Comparison of ENCODE assay signal across 11 mouse cellular contexts in the genomic region with DNA sequence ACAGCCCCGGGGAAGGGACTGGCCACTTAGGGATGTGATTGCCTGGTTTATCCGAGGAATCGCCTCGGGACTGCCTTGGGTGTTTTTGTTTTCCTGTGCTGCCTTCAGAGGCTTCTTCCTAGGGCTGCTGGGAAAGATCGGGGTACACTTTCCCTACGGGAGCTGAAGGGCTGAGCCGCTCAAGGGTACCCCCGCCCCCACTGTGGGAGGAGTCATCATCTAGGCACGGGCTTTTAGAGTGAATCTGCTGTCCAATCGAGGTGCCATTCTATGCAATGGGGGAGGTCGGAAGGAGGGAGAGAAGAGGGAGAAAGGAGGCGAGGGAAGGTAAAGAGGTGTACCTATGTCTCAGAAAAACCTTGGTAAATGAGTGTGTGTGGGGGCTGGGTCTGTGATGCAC. TPM values are rescaled to one million over a fixed set of nuclear protein-coding genes. Genes with fewer than 3 reads are reported as not detected.
DNase-seq lines count a peak whose midpoint lies in the region; ATAC-seq and TF ChIP-seq lines count a peak whose summit lies in the region.
"Had no signal": no experiment of that assay in that cellular context is flagged by ENCODE, and none has a peak within 500 bp of the region (broad histone marks: within the 10 kb centered on the region; RNA-seq: fewer than 3 reads in every experiment).

No protein-coding gene starts in this region.

- TF ChIP-seq EP300 in lung, postnatal 0 days (IDR thresholded peaks at IDR 0.05), result no peak

- peaks cover 98% of the 10 kb centered on the region for H3K27me3 ChIP-seq in embryonic facial prominence, embryonic 10.5 days (replicated peaks; ENCODE audit: low read depth, poor library complexity, severe bottlenecking)
- peaks cover 74% of the 10 kb centered on the region for H3K27me3 ChIP-seq in hindbrain, embryonic 14.5 days (ENCODE audit: control insufficient read depth, insufficient read depth, low read length)
- H3K27me3 ChIP-seq in midbrain, postnatal 0 days (ENCODE audit: insufficient read depth, low read length), result peaks cover 25% of the 10 kb centered on the region
- H3K27me3 ChIP-seq in heart, embryonic 11.5 days (ENCODE audit: control insufficient read depth, insufficient read depth, low read length), result peaks cover 94% of the 10 kb centered on the region
- peaks cover 59% of the 10 kb centered on the region for H3K27me3 ChIP-seq in lung, postnatal 0 days (replicated peaks; ENCODE audit: insufficient read depth, low read length)

- H3K4me2 ChIP-seq in hindbrain, embryonic 14.5 days (replicated peaks), result peak overlapping the region; percentile 66
- H3K4me2 ChIP-seq in midbrain, postnatal 0 days (ENCODE audit: low read depth, low read length, poor library complexity, severe bottlenecking), result peak overlapping the region; percentile 51
- H3K4me2 ChIP-seq in heart, embryonic 11.5 days, result no peak overlapping the region
- H3K4me2 ChIP-seq in lung, postnatal 0 days (replicated peaks; ENCODE audit: low read depth, low read length), result no peak overlapping the region

- H3K36me3 ChIP-seq in embryonic facial prominence, embryonic 10.5 days (replicated peaks), result no peaks in the 10 kb centered on the region
- H3K36me3 ChIP-seq in hindbrain, embryonic 14.5 days (replicated peaks; ENCODE audit: control insufficient read depth, insufficient read depth), result 0 out of 2 replicates have a peak, but pooled peaks cover 7% of the 10 kb centered on the region
- H3K36me3 ChIP-seq in midbrain, postnatal 0 days (ENCODE audit: insufficient read depth, low read length), result no peaks in the 10 kb centered on the region
- H3K36me3 ChIP-seq in heart, embryonic 11.5 days (ENCODE audit: control insufficient read depth, insufficient read depth, low read length), result no peaks in the 10 kb centered on the region
- H3K36me3 ChIP-seq in lung, postnatal 0 days (ENCODE audit: insufficient read depth, low read length), result no peaks in the 10 kb centered on the region

- H3K4me3 ChIP-seq in embryonic facial prominence, embryonic 10.5 days, result 0 out of 2 replicates have a peak overlapping the region, but pooled peaks have one; percentile 29
- H3K4me3 ChIP-seq in hindbrain, embryonic 14.5 days (replicated peaks; ENCODE audit: low read length), result peak overlapping the region; percentile 54
- peak overlapping the region; percentile 40; the same call in 1 of the 2 replicates for H3K4me3 ChIP-seq in midbrain, postnatal 0 days (ENCODE audit: low read depth, low read length)
- no peak overlapping the region for H3K4me3 ChIP-seq in heart, embryonic 11.5 days (ENCODE audit: low read depth, low read length)
- no peak overlapping the region for H3K4me3 ChIP-seq in lung, postnatal 0 days (ENCODE audit: low read depth, low read length)

- peak; percentile 38 for DNase-seq in CD4-positive, CD25-positive, alpha-beta regulatory T cell, adult 2 months (ENCODE audit: low read depth, low spot score)
- peak; percentile 39 for DNase-seq in embryonic facial prominence, embryonic 10.5 days (ENCODE audit: low spot score)
- peak; percentile 63 for DNase-seq in hindbrain, embryonic 14.5 days (ENCODE audit: low spot score)
- peak; percentile 74 for DNase-seq in midbrain, postnatal 0 days (ENCODE audit: low spot score)
- no peak for DNase-seq in urinary bladder, postnatal 10 days (ENCODE audit: low spot score)
- DNase-seq in lung, postnatal 0 days (ENCODE audit: low spot score), result no peak
- DNase-seq: lung, adult 18-20 months had no signal

- peaks cover 29% of the 10 kb centered on the region for H3K4me1 ChIP-seq in embryonic facial prominence, embryonic 10.5 days
- H3K4me1 ChIP-seq in hindbrain, embryonic 14.5 days (replicated peaks; ENCODE audit: control insufficient read depth, insufficient read depth, low read length), result peaks cover 11% of the 10 kb centered on the region; the same call in 1 of the 2 replicates
- no peaks in the 10 kb centered on the region; the same call in 1 of the 2 replicates for H3K4me1 ChIP-seq in midbrain, postnatal 0 days (ENCODE audit: insufficient read depth, low read length)
- peaks cover 3% of the 10 kb centered on the region; the same call in 1 of the 2 replicates for H3K4me1 ChIP-seq in heart, embryonic 11.5 days (ENCODE audit: control insufficient read depth, insufficient read depth, low read length)
- H3K4me1 ChIP-seq in lung, postnatal 0 days (ENCODE audit: insufficient read depth, low read depth, low read length), result peaks cover 5% of the 10 kb centered on the region; the same call in 1 of the 2 replicates

- H3K27ac ChIP-seq in embryonic facial prominence, embryonic 10.5 days (replicated peaks), result no peak overlapping the region
- H3K27ac ChIP-seq in hindbrain, embryonic 14.5 days, result peak overlapping the region; percentile 97
- H3K27ac ChIP-seq in midbrain, postnatal 0 days (ENCODE audit: low read depth, low read length), result peak overlapping the region; percentile 4; the same call in 1 of the 2 replicates
- no peak overlapping the region for H3K27ac ChIP-seq in heart, embryonic 11.5 days (ENCODE audit: low read depth, low read length)
- no peak overlapping the region for H3K27ac ChIP-seq in lung, postnatal 0 days (ENCODE audit: low read length)

- ATAC-seq in CD4-positive, CD25-positive, alpha-beta regulatory T cell, adult 4 months, result no peak
- ATAC-seq in hindbrain, embryonic 14.5 days (ENCODE audit: low FRiP score), result peak; percentile 64
- ATAC-seq in midbrain, postnatal 0 days (ENCODE audit: low FRiP score), result peak; percentile 51
- ATAC-seq in heart, embryonic 11.5 days (replicated peaks; ENCODE audit: insufficient number of reproducible peaks, low FRiP score, low TSS enrichment), result no peak
- no peak for ATAC-seq in lung, postnatal 0 days
- ATAC-seq: intestine, embryonic 16.5 days had no signal

- no peaks in the 10 kb centered on the region for H3K9me3 ChIP-seq in embryonic facial prominence, embryonic 10.5 days
- no peaks in the 10 kb centered on the region for H3K9me3 ChIP-seq in hindbrain, embryonic 14.5 days (ENCODE audit: control insufficient read depth, low read length)
- no peaks in the 10 kb centered on the region for H3K9me3 ChIP-seq in midbrain, postnatal 0 days (ENCODE audit: low read length)
- H3K9me3 ChIP-seq in heart, embryonic 11.5 days (replicated peaks; ENCODE audit: control insufficient read depth, low read length), result no peaks in the 10 kb centered on the region
- no peaks in the 10 kb centered on the region for H3K9me3 ChIP-seq in lung, postnatal 0 days (ENCODE audit: low read length)

- WGBS in embryonic facial prominence, embryonic 10.5 days, result under 1% methylated on average over 12 of the region's 12 CpGs
- 0% methylated on average over 12 of the region's 12 CpGs for WGBS in hindbrain, embryonic 14.5 days
- 2% methylated on average over 12 of the region's 12 CpGs for WGBS in midbrain, postnatal 0 days
- WGBS in heart, embryonic 11.5 days (ENCODE audit: insufficient replicate concordance), result 2% methylated on average over 12 of the region's 12 CpGs
- 1% methylated on average over 12 of the region's 12 CpGs for WGBS in lung, postnatal 0 days

- TF ChIP-seq CTCF in midbrain, postnatal 0 days (IDR thresholded peaks at IDR 0.05), result no peak
- no peak for TF ChIP-seq CTCF in lung, postnatal 0 days (IDR thresholded peaks at IDR 0.05)

- peak overlapping the region; percentile 89 for H3K9ac ChIP-seq in hindbrain, embryonic 14.5 days
- H3K9ac ChIP-seq in midbrain, postnatal 0 days (replicated peaks; ENCODE audit: low read length, poor library complexity, severe bottlenecking), result no peak overlapping the region
- no peak overlapping the region for H3K9ac ChIP-seq in heart, embryonic 11.5 days (ENCODE audit: low read depth, low read length)
- no peak overlapping the region for H3K9ac ChIP-seq in lung, postnatal 0 days (replicated peaks; ENCODE audit: low read depth)

RNA-seq across cellular contexts. Expression of a gene that starts 5.7 kb away (rescaled TPM):
- not detected for polyA plus RNA-seq in CD4-positive, CD25-positive, alpha-beta regulatory T cell, adult 4 months (2017; shearing (Covaris generic))
- polyA plus RNA-seq in embryonic facial prominence, embryonic 10.5 days (2016; fragmentation: Nextera tagmentation; extraction: Ambion mirVana), result 0.05 and 0.15 TPM in 2 replicates
- 8.7 and 11.5 TPM in 2 replicates for polyA plus RNA-seq in hindbrain, embryonic 14.5 days (2014; fragmentation: Nextera tagmentation; extraction: Ambion mirVana)
- total RNA-seq in midbrain, postnatal 0 days (2014; rRNA removed), result 53.9 and 63.6 TPM in 2 replicates
- 14.3 and 14.4 TPM in 2 replicates for polyA plus RNA-seq in midbrain, postnatal 0 days (2015; fragmentation: Nextera tagmentation; extraction: Ambion mirVana)
- polyA plus RNA-seq in heart, embryonic 11.5 days (2014; fragmentation: Nextera tagmentation; extraction: Ambion mirVana), result 0.07 and 0.10 TPM in 2 replicates
- polyA plus RNA-seq in lung, postnatal 0 days (2015; fragmentation: Nextera tagmentation; extraction: Ambion mirVana), result not detected in 2 replicates
- polyA plus RNA-seq: gonadal fat pad, adult 2 months; intestine, embryonic 16.5 days had no signal

RNA-seq across cellular contexts. Expression of a gene that starts 8.4 kb away (rescaled TPM):
- 1 to 10 TPM; 2.1 to 2.9 TPM for polyA plus RNA-seq in CD4-positive, CD25-positive, alpha-beta regulatory T cell, adult 4 months (2017; shearing (Covaris generic))
- 14.4 and 16.7 TPM in 2 replicates for polyA plus RNA-seq in embryonic facial prominence, embryonic 10.5 days (2016; fragmentation: Nextera tagmentation; extraction: Ambion mirVana)
- 14.6 TPM in 2 replicates for polyA plus RNA-seq in hindbrain, embryonic 14.5 days (2014; fragmentation: Nextera tagmentation; extraction: Ambion mirVana)
- total RNA-seq in midbrain, postnatal 0 days (2014; rRNA removed), result 18.5 and 25.4 TPM in 2 replicates
- 8.8 and 10.6 TPM in 2 replicates for polyA plus RNA-seq in midbrain, postnatal 0 days (2015; fragmentation: Nextera tagmentation; extraction: Ambion mirVana)
- polyA plus RNA-seq in heart, embryonic 11.5 days (2014; fragmentation: Nextera tagmentation; extraction: Ambion mirVana), result 8.7 and 8.8 TPM in 2 replicates
- polyA plus RNA-seq in lung, postnatal 0 days (2015; fragmentation: Nextera tagmentation; extraction: Ambion mirVana), result 6.4 and 6.6 TPM in 2 replicates

RNA-seq across cellular contexts. Expression of a gene that starts 48.9 kb away (rescaled TPM):
- 100 to 1,000 TPM; 121 to 150 TPM for polyA plus RNA-seq in CD4-positive, CD25-positive, alpha-beta regulatory T cell, adult 4 months (2017; shearing (Covaris generic))
- polyA plus RNA-seq in embryonic facial prominence, embryonic 10.5 days (2016; fragmentation: Nextera tagmentation; extraction: Ambion mirVana), result 3.3 TPM in 2 replicates
- polyA plus RNA-seq in hindbrain, embryonic 14.5 days (2014; fragmentation: Nextera tagmentation; extraction: Ambion mirVana), result 20.0 and 20.8 TPM in 2 replicates
- 30.8 and 32.2 TPM in 2 replicates for total RNA-seq in midbrain, postnatal 0 days (2014; rRNA removed)
- 31.0 and 31.6 TPM in 2 replicates for polyA plus RNA-seq in midbrain, postnatal 0 days (2015; fragmentation: Nextera tagmentation; extraction: Ambion mirVana)
- 4.5 TPM in 2 replicates for polyA plus RNA-seq in heart, embryonic 11.5 days (2014; fragmentation: Nextera tagmentation; extraction: Ambion mirVana)
- polyA plus RNA-seq in lung, postnatal 0 days (2015; fragmentation: Nextera tagmentation; extraction: Ambion mirVana), result 30.6 and 48.6 TPM in 2 replicates

Comparison
In these comparisons a context has a peak if more than half of its experiments do, and no peak if none do; other contexts are left out.
1. DNase-seq: peak in CD4-positive, CD25-positive, alpha-beta regulatory T cell, adult 2 months (single experiment), embryonic facial prominence, embryonic 10.5 days (single experiment), hindbrain, embryonic 14.5 days (single experiment) and midbrain, postnatal 0 days (single experiment); none in urinary bladder, postnatal 10 days (single experiment) and lung, postnatal 0 days (single experiment).
2. ATAC-seq: peak in hindbrain, embryonic 14.5 days (single experiment) and midbrain, postnatal 0 days (single experiment); none in CD4-positive, CD25-positive, alpha-beta regulatory T cell, adult 4 months (single experiment), heart, embryonic 11.5 days (single experiment) and lung, postnatal 0 days (single experiment).
3. H3K27ac ChIP-seq: peak in hindbrain, embryonic 14.5 days (single experiment) and midbrain, postnatal 0 days (single experiment); none in embryonic facial prominence, embryonic 10.5 days (single experiment), heart, embryonic 11.5 days (single experiment) and lung, postnatal 0 days (single experiment).
4. H3K4me3 ChIP-seq: peak in embryonic facial prominence, embryonic 10.5 days (single experiment), hindbrain, embryonic 14.5 days (single experiment) and midbrain, postnatal 0 days (single experiment); none in heart, embryonic 11.5 days (single experiment) and lung, postnatal 0 days (single experiment).
5. H3K4me2 ChIP-seq: peak in hindbrain, embryonic 14.5 days (single experiment) and midbrain, postnatal 0 days (single experiment); none in heart, embryonic 11.5 days (single experiment) and lung, postnatal 0 days (single experiment).